8 mouse cellular contexts compared by ENCODE assay signal in the genomic region with DNA sequence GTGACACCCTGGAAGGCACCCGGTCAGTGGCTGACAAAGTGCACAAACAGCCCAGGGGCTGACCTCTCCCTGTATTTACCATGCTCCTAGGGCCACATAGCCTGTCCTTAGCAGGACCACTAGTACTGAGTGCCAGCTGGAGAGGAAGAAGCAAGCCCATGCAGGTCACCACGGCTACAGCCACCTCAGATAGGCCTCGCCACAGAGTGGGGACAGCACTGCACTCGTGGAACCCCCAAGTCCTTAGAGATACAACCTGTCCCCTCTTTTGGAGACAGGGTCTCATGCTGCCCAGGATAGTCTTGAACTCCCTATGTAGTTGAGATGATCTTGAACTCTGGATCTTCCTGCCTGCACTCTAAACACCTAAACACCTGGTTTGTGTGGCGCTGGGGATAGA. TPM values are rescaled to one million over a fixed set of nuclear protein-coding genes. Genes with fewer than 3 reads are reported as not detected.
DNase-seq lines count a peak whose midpoint lies in the region; ATAC-seq and TF ChIP-seq lines count a peak whose summit lies in the region.

No protein-coding gene starts in this region.

- H3K27ac ChIP-seq in heart, adult 2 months, result peak overlapping the region; percentile 88
- H3K27ac ChIP-seq in limb, embryonic 12.5 days, result no peak overlapping the region
- H3K27ac ChIP-seq in limb, embryonic 10.5 days, result no peak overlapping the region
- H3K27ac ChIP-seq in embryonic facial prominence, embryonic 14.5 days (replicated peaks; ENCODE audit: low read depth, low read length), result no peak overlapping the region
- no peak overlapping the region for H3K27ac ChIP-seq in neural tube, embryonic 13.5 days (replicated peaks)

- TF ChIP-seq POLR2A in heart, adult 2 months (IDR thresholded peaks at IDR 0.05; ENCODE audit: insufficient read depth, low read depth, low read length), result no peak

- intact Hi-C loops in heart, adult 2 months (cut with DNase I), result no loop called here
- intact Hi-C loops in heart, postnatal 36 days (cut with DNase I), result loop anchor here (10.0 kb wide), 1 partner anchor 157 kb away; a partner anchor contains a TSS

- peaks cover 35% of the 10 kb centered on the region for H3K4me1 ChIP-seq in heart, adult 2 months (ENCODE audit: control insufficient read depth, insufficient read depth, low read length)
- H3K4me1 ChIP-seq in limb, embryonic 12.5 days (replicated peaks), result peaks cover 31% of the 10 kb centered on the region
- H3K4me1 ChIP-seq in limb, embryonic 10.5 days, result peaks cover 49% of the 10 kb centered on the region
- H3K4me1 ChIP-seq in embryonic facial prominence, embryonic 14.5 days (ENCODE audit: control insufficient read depth, insufficient read depth, low read length), result peaks cover 10% of the 10 kb centered on the region
- H3K4me1 ChIP-seq in neural tube, embryonic 13.5 days (replicated peaks), result peaks cover 42% of the 10 kb centered on the region

- peak overlapping the region; percentile 47 for H3K4me3 ChIP-seq in heart, adult 2 months
- 0 out of 2 replicates have a peak overlapping the region, but pooled peaks have one; percentile 6 for H3K4me3 ChIP-seq in limb, embryonic 12.5 days (replicated peaks)
- no peak overlapping the region for H3K4me3 ChIP-seq in limb, embryonic 10.5 days
- no peak overlapping the region for H3K4me3 ChIP-seq in embryonic facial prominence, embryonic 14.5 days (ENCODE audit: low read depth, low read length)
- no peak overlapping the region for H3K4me3 ChIP-seq in neural tube, embryonic 13.5 days

- no peak for ATAC-seq in limb, embryonic 12.5 days (ENCODE audit: insufficient number of reproducible peaks, insufficient read depth, low FRiP score, low TSS enrichment, low read depth)
- ATAC-seq in embryonic facial prominence, embryonic 14.5 days (ENCODE audit: low read depth), result no peak
- no peak for ATAC-seq in neural tube, embryonic 13.5 days (ENCODE audit: low read depth)

- no peaks in the 10 kb centered on the region for H3K36me3 ChIP-seq in heart, adult 2 months (ENCODE audit: control insufficient read depth, insufficient read depth, low read length)
- peaks cover 45% of the 10 kb centered on the region for H3K36me3 ChIP-seq in limb, embryonic 12.5 days
- peaks cover 63% of the 10 kb centered on the region for H3K36me3 ChIP-seq in limb, embryonic 10.5 days
- 0 out of 2 replicates have a peak, but pooled peaks cover 20% of the 10 kb centered on the region for H3K36me3 ChIP-seq in embryonic facial prominence, embryonic 14.5 days (ENCODE audit: control insufficient read depth, insufficient read depth, low read length)
- H3K36me3 ChIP-seq in neural tube, embryonic 13.5 days, result no peaks in the 10 kb centered on the region

- no peak for DNase-seq in heart, adult 2 months
- DNase-seq in heart, postnatal 36 days, result no peak
- DNase-seq in limb, embryonic 10.5 days (ENCODE audit: low spot score), result no peak
- no peak for DNase-seq in embryonic facial prominence, embryonic 14.5 days (ENCODE audit: low spot score)
- DNase-seq in spleen, adult 12 weeks (ENCODE audit: low spot score), result no peak
- DNase-seq in cerebellum, postnatal 4 days (ENCODE audit: low spot score in 2 of 2), result no peak

- peaks cover 19% of the 10 kb centered on the region for H3K79me2 ChIP-seq in heart, adult 2 months (replicated peaks; ENCODE audit: control insufficient read depth, insufficient read depth, low read length)

- TF ChIP-seq CTCF in heart, adult 2 months (IDR thresholded peaks at IDR 0.05), result no peak

- H3K9ac ChIP-seq in heart, adult 2 months (ENCODE audit: low read depth, low read length), result peak overlapping the region; percentile 55
- no peak overlapping the region for H3K9ac ChIP-seq in limb, embryonic 12.5 days (replicated peaks)
- H3K9ac ChIP-seq in embryonic facial prominence, embryonic 14.5 days (ENCODE audit: low read depth, low read length), result peak overlapping the region; percentile 20; the same call in 1 of the 2 replicates
- 0 out of 2 replicates have a peak overlapping the region, but pooled peaks have one; percentile 52 for H3K9ac ChIP-seq in neural tube, embryonic 13.5 days

- WGBS in heart, adult 2 months, result 17% methylated on average over 5 of the region's 5 CpGs
- WGBS in limb, embryonic 12.5 days, result 83% methylated on average over 5 of the region's 5 CpGs
- 88% methylated on average over 5 of the region's 5 CpGs for WGBS in limb, embryonic 10.5 days
- WGBS in embryonic facial prominence, embryonic 14.5 days, result 83% methylated on average over 5 of the region's 5 CpGs
- 89% methylated on average over 5 of the region's 5 CpGs for WGBS in neural tube, embryonic 13.5 days

- H3K4me2 ChIP-seq in limb, embryonic 12.5 days, result no peak overlapping the region
- no peak overlapping the region for H3K4me2 ChIP-seq in embryonic facial prominence, embryonic 14.5 days (ENCODE audit: low read depth, low read length)
- H3K4me2 ChIP-seq in neural tube, embryonic 13.5 days, result peak overlapping the region; percentile 15; the same call in 1 of the 2 replicates

- H3K9me3 ChIP-seq in limb, embryonic 12.5 days, result no peaks in the 10 kb centered on the region
- no peaks in the 10 kb centered on the region for H3K9me3 ChIP-seq in limb, embryonic 10.5 days (replicated peaks)
- no peaks in the 10 kb centered on the region for H3K9me3 ChIP-seq in embryonic facial prominence, embryonic 14.5 days (ENCODE audit: control insufficient read depth, low read length)
- H3K9me3 ChIP-seq in neural tube, embryonic 13.5 days, result no peaks in the 10 kb centered on the region

- TF ChIP-seq EP300 in heart, adult 2 months (IDR thresholded peaks at IDR 0.05; ENCODE audit: insufficient read depth, low read depth, low read length), result no peak

- H3K27me3 ChIP-seq in heart, adult 2 months (ENCODE audit: control insufficient read depth, insufficient read depth, low read length), result no peaks in the 10 kb centered on the region
- no peaks in the 10 kb centered on the region for H3K27me3 ChIP-seq in limb, embryonic 12.5 days
- H3K27me3 ChIP-seq in limb, embryonic 10.5 days (ENCODE audit: low read depth, poor library complexity, severe bottlenecking), result no peaks in the 10 kb centered on the region
- no peaks in the 10 kb centered on the region for H3K27me3 ChIP-seq in embryonic facial prominence, embryonic 14.5 days (replicated peaks; ENCODE audit: control insufficient read depth, insufficient read depth, low read length)
- no peaks in the 10 kb centered on the region for H3K27me3 ChIP-seq in neural tube, embryonic 13.5 days

RNA-seq across cellular contexts. Expression of a gene that starts 3.6 kb away (rescaled TPM):
- 10 to 100 TPM; 46.6 to 53.5 TPM for total RNA-seq in heart, adult 2 months (2021)
- 68.0 and 81.9 TPM in 2 replicates for polyA plus RNA-seq in heart, adult 2 months (2012; rRNA removed)
- total RNA-seq in heart, postnatal 36 days (2021), result 10 to 100 TPM; 50.7 to 51.7 TPM
- polyA plus RNA-seq in limb, embryonic 12.5 days (2016; fragmentation: Nextera tagmentation; extraction: Ambion mirVana), result 82.9 and 86.1 TPM in 2 replicates
- polyA plus RNA-seq in limb, embryonic 10.5 days (2016; fragmentation: Nextera tagmentation; extraction: Ambion mirVana), result 88.5 and 91.5 TPM in 2 replicates
- polyA plus RNA-seq in embryonic facial prominence, embryonic 14.5 days (2014; fragmentation: Nextera tagmentation; extraction: Ambion mirVana), result 87.7 and 88.4 TPM in 2 replicates
- polyA plus RNA-seq in neural tube, embryonic 13.5 days (2015; fragmentation: Nextera tagmentation; extraction: Ambion mirVana), result 78.8 and 81.6 TPM in 2 replicates

RNA-seq across cellular contexts. Expression of a gene that starts 17.3 kb away (rescaled TPM):
- total RNA-seq in heart, adult 2 months (2021), result 1 to 10 TPM; 1.1 to 1.5 TPM
- 1.1 and 1.2 TPM in 2 replicates for polyA plus RNA-seq in heart, adult 2 months (2012; rRNA removed)
- under 1 TPM; 0.73 to 0.78 TPM for total RNA-seq in heart, postnatal 36 days (2021)
- 1.2 and 1.4 TPM in 2 replicates for polyA plus RNA-seq in limb, embryonic 12.5 days (2016; fragmentation: Nextera tagmentation; extraction: Ambion mirVana)
- polyA plus RNA-seq in limb, embryonic 10.5 days (2016; fragmentation: Nextera tagmentation; extraction: Ambion mirVana), result 0.80 and 2.0 TPM in 2 replicates
- polyA plus RNA-seq in embryonic facial prominence, embryonic 14.5 days (2014; fragmentation: Nextera tagmentation; extraction: Ambion mirVana), result 3.1 and 4.5 TPM in 2 replicates
- polyA plus RNA-seq in neural tube, embryonic 13.5 days (2015; fragmentation: Nextera tagmentation; extraction: Ambion mirVana), result 1.3 and 1.9 TPM in 2 replicates

RNA-seq across cellular contexts. Expression of a gene that starts 17.9 kb away (rescaled TPM):
- 1,000 to 10,000 TPM in 1 of 2 experiments, 100 to 1,000 TPM in 1; 982 to 1,113 TPM for total RNA-seq in heart, adult 2 months (2021)
- 2,586 and 3,063 TPM in 2 replicates for polyA plus RNA-seq in heart, adult 2 months (2012; rRNA removed)
- total RNA-seq in heart, postnatal 36 days (2021), result 1,000 to 10,000 TPM in 1 of 2 experiments, 100 to 1,000 TPM in 1; 977 to 1,076 TPM
- 453 and 478 TPM in 2 replicates for polyA plus RNA-seq in limb, embryonic 12.5 days (2016; fragmentation: Nextera tagmentation; extraction: Ambion mirVana)
- polyA plus RNA-seq in limb, embryonic 10.5 days (2016; fragmentation: Nextera tagmentation; extraction: Ambion mirVana), result 337 and 432 TPM in 2 replicates
- polyA plus RNA-seq in embryonic facial prominence, embryonic 14.5 days (2014; fragmentation: Nextera tagmentation; extraction: Ambion mirVana), result 387 and 412 TPM in 2 replicates
- 572 and 635 TPM in 2 replicates for polyA plus RNA-seq in neural tube, embryonic 13.5 days (2015; fragmentation: Nextera tagmentation; extraction: Ambion mirVana)

RNA-seq across cellular contexts. Expression of a gene that starts 33.0 kb away (rescaled TPM):
- total RNA-seq in heart, adult 2 months (2021), result 1 to 10 TPM; 6.8 to 7.4 TPM
- polyA plus RNA-seq in heart, adult 2 months (2012; rRNA removed), result 40.9 and 43.8 TPM in 2 replicates
- 10 to 100 TPM in 1 of 2 experiments, 1 to 10 TPM in 1; 7.5 to 11.5 TPM for total RNA-seq in heart, postnatal 36 days (2021)
- polyA plus RNA-seq in limb, embryonic 12.5 days (2016; fragmentation: Nextera tagmentation; extraction: Ambion mirVana), result 39.4 and 45.6 TPM in 2 replicates
- polyA plus RNA-seq in limb, embryonic 10.5 days (2016; fragmentation: Nextera tagmentation; extraction: Ambion mirVana), result 17.1 and 28.2 TPM in 2 replicates
- 30.2 and 39.4 TPM in 2 replicates for polyA plus RNA-seq in embryonic facial prominence, embryonic 14.5 days (2014; fragmentation: Nextera tagmentation; extraction: Ambion mirVana)
- polyA plus RNA-seq in neural tube, embryonic 13.5 days (2015; fragmentation: Nextera tagmentation; extraction: Ambion mirVana), result 31.1 and 32.9 TPM in 2 replicates

RNA-seq across cellular contexts. Expression of a gene that starts 41.4 kb away (rescaled TPM):
- 1 to 10 TPM in 1 of 2 experiments, under 1 TPM in 1; 0.81 to 1.1 TPM for total RNA-seq in heart, adult 2 months (2021)
- 2.0 and 3.1 TPM in 2 replicates for polyA plus RNA-seq in heart, adult 2 months (2012; rRNA removed)
- 1 to 10 TPM in 1 of 2 experiments, under 1 TPM in 1; 0.61 to 1.3 TPM for total RNA-seq in heart, postnatal 36 days (2021)
- 0.28 and 0.53 TPM in 2 replicates for polyA plus RNA-seq in limb, embryonic 12.5 days (2016; fragmentation: Nextera tagmentation; extraction: Ambion mirVana)
- polyA plus RNA-seq in limb, embryonic 10.5 days (2016; fragmentation: Nextera tagmentation; extraction: Ambion mirVana), result 0.34 and 0.39 TPM in 2 replicates
- 0.65 and 0.73 TPM in 2 replicates for polyA plus RNA-seq in embryonic facial prominence, embryonic 14.5 days (2014; fragmentation: Nextera tagmentation; extraction: Ambion mirVana)
- polyA plus RNA-seq in neural tube, embryonic 13.5 days (2015; fragmentation: Nextera tagmentation; extraction: Ambion mirVana), result 0.36 and 0.64 TPM in 2 replicates

Comparison
In these comparisons a context has a peak if more than half of its experiments do, and no peak if none do; other contexts are left out.
1. H3K4me3 ChIP-seq: peak in heart, adult 2 months (single experiment) and limb, embryonic 12.5 days (single experiment); none in limb, embryonic 10.5 days (single experiment), embryonic facial prominence, embryonic 14.5 days (single experiment) and neural tube, embryonic 13.5 days (single experiment).